Mouse (Mus musculus) bone marrow macrophage, adult 2 months (primary cell): ENCODE results near the gene Srpx2. TPM values are rescaled to one million over a fixed set of nuclear protein-coding genes. Genes with fewer than 3 reads are reported as not detected.

ENCODE experiments used
- H3K27ac ChIP-seq: 2 replicates; pipeline ENCODE4 v1.5.1; 2012; ENCODE audit warnings: low read depth, low read length; ENCODE audit not compliant: insufficient read depth
- H3K4me1 ChIP-seq: 2 replicates; pipeline ENCODE4 v1.6.1; 2012; ENCODE audit warnings: low read length; ENCODE audit not compliant: control insufficient read depth, insufficient read depth
- H3K4me3 ChIP-seq: 2 replicates; pipeline ENCODE4 v1.5.1; 2012; ENCODE audit warnings: mild to moderate bottlenecking, low read length, moderate library complexity; ENCODE audit not compliant: insufficient read depth
- CTCF ChIP-seq: IDR thresholded peaks from 2 replicates; pipeline ENCODE4 v1.5.1; 2012; ENCODE audit warnings: low read depth, mild to moderate bottlenecking, low read length, moderate library complexity
- POLR2A ChIP-seq: IDR thresholded peaks from 2 replicates; pipeline ENCODE4 v1.6.1; 2012; ENCODE audit warnings: mild to moderate bottlenecking, low read depth, low read length, borderline replicate concordance
- polyA plus RNA-seq: library from polyadenylated mRNA; stranded (reverse); fragments of >200 nt; gene quantifications from 2 replicates; pipeline ENCODE4 v1.2.4, GENCODE M21; 2012; ENCODE audit not compliant: missing spikeins, insufficient read depth, insufficient read length

The Srpx2 gene
- polyA plus RNA-seq, 1 experiment: 0.95 TPM

DNA sequence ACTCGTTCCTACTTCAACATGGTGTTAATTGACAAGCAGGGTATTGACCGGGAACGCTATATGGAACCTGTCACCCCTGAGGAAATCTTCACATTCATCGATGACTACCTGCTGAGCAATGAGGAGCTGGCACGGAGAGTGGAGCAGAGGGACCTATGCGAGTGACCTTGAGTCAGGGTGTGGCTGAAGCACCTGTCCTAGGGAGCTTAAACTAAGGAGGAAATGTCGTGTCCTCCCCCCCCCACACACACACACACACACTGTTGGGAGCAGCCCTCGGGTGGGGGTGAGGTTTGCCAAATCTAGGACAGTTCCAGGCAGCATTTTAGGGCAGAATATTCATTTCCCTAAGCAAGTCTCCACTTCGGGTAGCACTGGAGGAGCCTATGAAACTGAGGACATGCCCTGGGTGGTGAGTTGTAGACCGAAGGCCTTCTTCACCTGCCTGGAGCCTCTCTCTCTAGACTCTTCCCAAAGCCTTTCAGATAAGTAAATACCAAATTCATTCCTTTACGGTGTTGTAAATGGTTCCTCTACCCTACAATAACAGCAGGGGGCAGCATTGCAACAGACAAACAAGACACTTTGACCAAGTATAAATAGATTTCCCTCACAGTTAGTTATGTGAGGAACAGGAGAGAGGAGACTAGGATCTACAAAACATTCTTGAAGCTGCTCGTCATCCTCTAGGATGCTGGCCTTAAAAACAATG lies 23.2 kb downstream of the Srpx2 start:
- H3K27ac ChIP-seq: no peak overlapping the region
- no peaks in the 10 kb centered on the region for H3K4me1 ChIP-seq
- TF ChIP-seq CTCF (no peak), POLR2A (no peak)
- H3K4me3 ChIP-seq: no peak overlapping the region

DNA sequence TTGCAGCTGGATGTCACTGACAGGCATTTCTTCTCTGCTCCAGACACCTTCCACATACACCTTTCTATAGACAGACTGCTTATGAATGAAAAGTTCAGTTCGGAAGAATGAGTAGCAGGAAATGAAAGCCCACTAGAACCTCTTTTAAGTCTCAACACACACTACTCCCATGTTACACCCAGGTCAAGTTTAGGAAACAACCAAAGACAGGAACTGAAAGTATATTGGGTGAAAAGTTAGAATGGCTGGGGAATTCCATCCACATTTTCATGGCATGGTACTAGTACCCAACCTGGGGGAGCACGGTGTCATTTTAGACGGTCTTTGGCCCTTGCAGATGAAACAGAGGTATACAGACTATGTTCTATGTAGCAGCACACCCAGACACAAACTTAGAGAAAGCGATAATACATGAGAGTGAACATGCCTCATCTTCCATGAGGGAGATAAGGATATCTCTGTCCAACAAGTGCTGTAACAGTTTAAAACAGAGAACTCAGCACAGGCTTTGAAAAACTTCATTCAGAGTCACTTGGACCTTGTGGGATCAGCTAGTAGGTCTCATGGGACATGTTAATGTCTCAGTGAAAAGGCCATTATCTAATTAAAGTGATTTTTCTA lies 28.5 kb downstream of the Srpx2 start:
- no peak overlapping the region for H3K4me3 ChIP-seq
- no peak for TF ChIP-seq CTCF
- TF ChIP-seq POLR2A: no peak
- no peaks in the 10 kb centered on the region for H3K4me1 ChIP-seq
- H3K27ac ChIP-seq: no peak overlapping the region

DNA sequence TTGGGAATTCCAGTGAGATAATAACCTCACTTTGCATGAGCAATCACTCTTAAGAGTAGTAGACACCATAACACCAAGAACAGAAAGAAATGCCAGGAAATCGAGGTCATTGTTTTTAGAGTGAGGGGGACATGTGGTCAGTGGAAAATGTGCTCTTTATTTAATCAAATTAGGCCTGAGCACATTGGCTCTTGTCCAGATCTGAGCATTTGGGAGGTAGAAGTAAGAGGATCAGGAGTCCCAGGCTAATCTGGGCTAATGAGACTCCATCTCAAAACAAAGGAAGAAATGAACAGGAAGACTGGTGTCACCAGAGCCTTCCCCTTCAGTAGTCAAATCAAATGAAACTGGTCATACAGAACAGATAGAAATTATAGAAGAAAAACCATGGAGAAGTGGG lies 31.3 kb downstream of the Srpx2 start:
- H3K27ac ChIP-seq: no peak overlapping the region
- H3K4me3 ChIP-seq: no peak overlapping the region
- H3K4me1 ChIP-seq: no peaks in the 10 kb centered on the region
- TF ChIP-seq POLR2A (no peak), CTCF (no peak)

DNA sequence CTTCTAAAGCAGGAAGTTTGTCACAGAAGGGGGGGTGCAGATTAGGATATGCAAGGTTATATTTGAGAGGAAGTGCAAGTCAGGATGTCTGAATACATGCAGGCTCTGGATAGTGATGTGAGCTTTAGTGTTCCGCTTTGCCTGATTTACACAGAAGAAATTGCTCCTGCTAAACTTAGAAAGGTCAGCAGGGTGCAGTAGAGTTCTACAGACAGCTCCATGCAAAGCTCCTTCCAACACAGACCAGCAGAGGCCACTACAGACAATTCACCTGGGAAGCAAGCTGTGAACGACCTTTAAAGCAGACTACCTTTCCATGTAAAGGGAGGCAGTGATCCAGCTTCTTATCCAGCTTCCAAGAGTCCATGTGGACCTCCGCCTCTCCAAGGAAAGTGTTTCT lies 39.2 kb downstream of the Srpx2 start:
- no peak overlapping the region for H3K27ac ChIP-seq
- no peak for TF ChIP-seq POLR2A
- no peak for TF ChIP-seq CTCF
- H3K4me3 ChIP-seq: no peak overlapping the region
- H3K4me1 ChIP-seq: no peaks in the 10 kb centered on the region

DNA sequence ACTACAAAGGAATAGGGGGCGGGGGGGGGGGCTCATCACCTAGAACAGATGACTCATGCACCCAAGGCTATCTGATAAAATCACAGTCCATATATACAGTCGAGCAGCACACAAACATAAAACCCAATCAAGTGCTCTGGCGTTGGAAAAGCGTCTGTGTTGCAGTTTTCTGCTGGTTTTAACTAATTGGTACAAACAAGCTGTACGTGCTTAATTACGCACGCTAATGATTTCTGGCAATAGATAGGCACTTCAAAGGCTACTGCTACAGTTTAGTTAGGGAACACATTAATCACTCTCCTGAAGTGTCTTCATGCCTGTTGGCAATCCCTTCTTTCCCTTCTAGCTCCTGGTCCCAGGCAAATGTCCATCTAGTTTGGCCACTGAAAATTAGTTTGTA lies 46.4 kb downstream of the Srpx2 start:
- no peak for TF ChIP-seq POLR2A
- no peak for TF ChIP-seq CTCF
- H3K27ac ChIP-seq: no peak overlapping the region
- no peaks in the 10 kb centered on the region for H3K4me1 ChIP-seq
- H3K4me3 ChIP-seq: no peak overlapping the region

DNA sequence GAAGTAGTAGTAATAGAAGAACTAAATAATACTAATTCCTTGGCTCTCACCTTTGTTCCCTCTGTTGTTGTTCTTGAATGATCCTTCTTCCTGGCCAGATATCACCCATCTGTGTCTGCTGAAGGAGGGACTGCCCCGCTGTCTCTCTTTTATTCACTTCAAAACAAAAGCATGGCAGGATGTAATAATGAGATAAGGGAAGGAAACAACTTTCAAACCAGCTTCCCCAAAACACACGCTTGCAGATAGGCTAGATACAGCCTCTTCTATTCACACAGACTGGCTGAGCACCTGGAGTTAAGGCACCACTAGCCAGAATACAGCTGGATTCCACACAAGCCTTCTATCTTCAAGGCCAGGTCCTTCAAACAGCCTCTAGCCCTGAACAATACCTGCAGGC lies 52.4 kb downstream of the Srpx2 start:
- Histone ChIP-seq H3K4me3 (no peak overlapping the region), H3K27ac (no peak overlapping the region), H3K4me1 (no peaks in the 10 kb centered on the region)
- no peak for TF ChIP-seq POLR2A

DNA sequence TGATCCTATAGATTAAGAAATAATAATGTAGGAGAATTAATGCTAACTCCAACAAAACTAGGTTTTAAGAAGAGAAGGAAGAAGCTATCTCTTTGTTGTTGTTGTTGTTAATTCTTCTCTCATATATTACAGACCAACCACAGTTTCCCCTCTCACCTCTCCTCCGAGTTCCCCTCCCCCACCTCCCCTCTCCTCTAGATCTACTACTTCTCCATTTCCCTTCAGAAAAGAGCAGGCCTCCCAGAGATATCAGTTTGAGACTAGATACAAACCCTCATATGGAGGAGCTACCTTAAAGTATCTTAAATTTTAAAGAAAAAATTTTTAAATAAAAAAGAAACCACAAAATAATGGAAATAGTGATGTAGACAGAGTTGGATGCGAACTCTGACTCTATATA lies 56.4 kb downstream of the Srpx2 start:
- TF ChIP-seq POLR2A: no peak
- H3K4me3 ChIP-seq: no peak overlapping the region

DNA sequence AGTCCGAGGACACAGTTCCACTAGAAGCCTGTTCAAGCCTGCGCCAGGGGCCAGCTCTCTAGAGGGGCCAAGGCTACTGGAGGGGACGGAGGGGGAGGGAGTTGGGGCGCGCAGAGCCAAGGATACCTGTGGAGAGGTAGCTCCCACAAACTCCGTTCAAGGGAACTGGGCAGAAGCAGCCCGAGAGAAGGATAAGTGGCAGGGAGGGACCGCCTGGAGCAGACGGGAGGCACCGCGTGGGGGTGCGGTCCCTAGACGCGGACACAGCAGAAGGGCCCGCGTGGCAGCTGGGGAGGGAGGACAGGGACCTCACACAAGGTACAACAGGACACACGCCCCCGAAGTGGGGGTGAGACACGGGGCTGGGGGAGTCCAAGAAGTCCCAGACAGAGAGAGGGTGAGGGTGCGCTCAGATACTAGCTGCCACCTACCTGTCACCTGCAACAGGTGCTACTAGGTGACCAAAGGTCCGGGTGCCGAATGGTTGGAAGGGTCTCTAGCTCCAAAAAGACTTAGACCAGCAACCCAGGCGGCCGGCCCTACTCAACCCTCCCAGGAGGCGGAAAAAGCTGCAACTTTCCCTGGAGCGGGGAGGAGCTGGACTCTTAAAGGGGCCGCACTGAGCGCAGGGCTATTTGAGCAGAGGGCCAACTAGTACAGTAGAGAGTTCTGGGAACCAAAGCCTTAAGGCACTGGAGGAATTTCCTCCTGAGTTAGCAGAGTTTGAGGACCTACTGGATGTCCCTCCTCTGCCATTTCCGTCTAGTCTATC lies 73.2 kb downstream of the Srpx2 start, which contains the start of gene Sytl4:
Sytl4 (minus strand) TSS at position 582 of the 772 bp plus-strand sequence.
- no peak within 1 kb of the TSS for H3K4me3 ChIP-seq
- no peaks in the 10 kb centered on the region for H3K4me1 ChIP-seq
- TF ChIP-seq POLR2A: no peak
- TF ChIP-seq CTCF: no peak
- H3K27ac ChIP-seq: no peak within 1 kb of the TSS

More for the DNA sequence above, 56.4 kb downstream of the Srpx2 start:
- H3K27ac ChIP-seq: no peak overlapping the region
- no peaks in the 10 kb centered on the region for H3K4me1 ChIP-seq

Other genes starting within 250 kb of the Srpx2 start
- gene Pcdh19, start 219.4 kb upstream of the Srpx2 start, polyA plus RNA-seq: 0.11 and 0.83 TPM in 2 replicates
- gene Tnmd, start 57.4 kb upstream of the Srpx2 start, polyA plus RNA-seq: not detected in 2 replicates
- 1.5 TPM in 1 of 2 replicates, not detected in the other for gene Tspan6, start 10.0 kb upstream of the Srpx2 start, polyA plus RNA-seq
- not detected in 2 replicates for gene Sytl4, start 73.4 kb downstream of the Srpx2 start, polyA plus RNA-seq
- 14.7 and 16.9 TPM in 2 replicates for gene Cstf2, start 150.8 kb downstream of the Srpx2 start, polyA plus RNA-seq